Mouse (Mus musculus) ES-E14 (cell line): ENCODE results near the gene Pde4d.

Source experiments
- CHD2 ChIP-seq: IDR thresholded peaks from 2 replicates; pipeline ENCODE4 v1.6.1; 2014; ENCODE audit warnings: mild to moderate bottlenecking, low read depth, low read length, inconsistent platforms
- HCFC1 ChIP-seq: IDR thresholded peaks from 2 replicates; pipeline ENCODE4 v1.6.1; 2012; ENCODE audit warnings: low read length, inconsistent platforms, borderline replicate concordance; ENCODE audit not compliant: insufficient read depth
- ZNF384 ChIP-seq: IDR thresholded peaks from 2 replicates; pipeline ENCODE4 v1.6.1; 2012; ENCODE audit warnings: low read depth, low read length, inconsistent platforms

DNA sequence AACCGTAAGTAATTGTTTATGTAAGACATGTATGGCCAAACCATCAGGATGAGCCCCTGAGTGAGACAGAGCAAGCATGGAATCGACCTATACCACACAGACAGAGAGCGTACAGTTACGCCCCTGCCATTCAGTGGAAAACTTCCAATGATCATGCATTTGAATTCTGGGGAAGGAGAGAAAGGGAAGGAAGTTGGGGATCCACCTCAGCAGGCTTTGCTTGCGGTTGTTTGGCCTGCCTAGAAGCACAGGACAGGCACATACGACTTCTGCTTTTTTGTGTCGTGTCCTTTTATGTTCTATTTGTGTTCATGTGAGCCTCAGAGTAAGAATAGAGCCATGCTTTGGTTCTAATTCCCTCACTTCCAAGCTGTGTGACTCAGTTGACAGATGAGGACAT is 849.1 kb downstream of the Pde4d start:
- TF ChIP-seq ZNF384 = no peak
- TF ChIP-seq CHD2 = no peak
- no peak for TF ChIP-seq HCFC1
